Mouse (Mus musculus): ENCODE measurements around the gene Ecm1. TPM values are rescaled to one million over a fixed set of nuclear protein-coding genes. Genes with fewer than 3 reads are reported as not detected.

The Ecm1 gene
- polyA plus RNA-seq, 1 experiment: 174 TPM

DNA sequence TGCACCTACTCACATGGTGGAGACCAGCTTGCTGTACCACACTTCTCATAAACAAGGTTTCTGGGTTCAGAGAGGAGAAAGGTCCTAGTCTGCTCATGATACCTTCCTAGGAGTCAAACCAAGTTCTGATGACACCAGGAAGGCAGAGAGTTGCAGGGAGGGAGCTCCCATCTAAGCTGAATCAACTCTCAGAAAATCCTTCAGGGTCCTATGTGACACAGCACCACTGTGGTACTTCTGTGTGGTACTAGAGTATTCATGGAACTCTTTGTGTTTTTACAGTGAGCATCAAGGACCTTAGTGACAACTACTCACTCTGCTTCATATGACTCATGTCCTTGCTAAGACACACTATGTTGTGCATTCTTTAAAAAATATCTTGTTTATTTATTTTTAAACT is 21.3 kb upstream of the Ecm1 start:
- peaks cover 20% of the 10 kb centered on the region for H3K36me3 ChIP-seq (ENCODE audit: control insufficient read depth, insufficient read depth, low read length)
- H3K27me3 ChIP-seq (ENCODE audit: control insufficient read depth, insufficient read depth, low read length): no peaks in the 10 kb centered on the region
- no peak for TF ChIP-seq CTCF (IDR thresholded peaks at IDR 0.05; ENCODE audit: extremely low read depth, insufficient read length, insufficient replicate concordance, low read depth, low read length)
- no peak for TF ChIP-seq POLR2A (IDR thresholded peaks at IDR 0.05; ENCODE audit: low read depth, low read length)
- H3K4me1 ChIP-seq (ENCODE audit: control insufficient read depth, insufficient read depth, insufficient read length, low read length): no peaks in the 10 kb centered on the region; the same call in 1 of the 2 replicates
- H3K4me3 ChIP-seq (ENCODE audit: low read depth, low read length): no peak overlapping the region
- no peak overlapping the region for H3K27ac ChIP-seq (ENCODE audit: insufficient read depth, low read depth, low read length)

GRCm38 (mm10) chr3:95760106-95760505 is 20.7 kb upstream of the Ecm1 start, which contains the start of gene Tars2:
Gene Tars2 (minus strand): TSS chr3:95760206.
- Histone ChIP-seq H3K4me1 (ENCODE audit: control insufficient read depth, insufficient read depth, insufficient read length, low read length) (peaks cover 4% of the 10 kb centered on the region; the same call in 1 of the 2 replicates), H3K27ac (ENCODE audit: insufficient read depth, low read depth, low read length) (no peak within 1 kb of the TSS), H3K4me3 (ENCODE audit: low read depth, low read length) (no peak within 1 kb of the TSS), H3K36me3 (ENCODE audit: control insufficient read depth, insufficient read depth, low read length) (peaks cover 15% of the 10 kb centered on the region), H3K27me3 (ENCODE audit: control insufficient read depth, insufficient read depth, low read length) (no peaks in the 10 kb centered on the region)
- TF ChIP-seq CTCF (IDR thresholded peaks at IDR 0.05; ENCODE audit: extremely low read depth, insufficient read length, insufficient replicate concordance, low read depth, low read length) (no peak), POLR2A (IDR thresholded peaks at IDR 0.05; ENCODE audit: low read depth, low read length) (no peak)
- WGBS: 82% methylated on average over 6 of the region's 6 CpGs

- TF ChIP-seq CTCF (IDR thresholded peaks at IDR 0.05; ENCODE audit: extremely low read depth, insufficient read length, insufficient replicate concordance, low read depth, low read length): no peak
- 36% methylated on average over 9 of the region's 9 CpGs for WGBS
- Histone ChIP-seq H3K27ac (ENCODE audit: insufficient read depth, low read depth, low read length) (no peak overlapping the region), H3K4me3 (ENCODE audit: low read depth, low read length) (no peak overlapping the region), H3K4me1 (ENCODE audit: control insufficient read depth, insufficient read depth, insufficient read length, low read length) (peaks cover 5% of the 10 kb centered on the region; the same call in 1 of the 2 replicates), H3K36me3 (ENCODE audit: control insufficient read depth, insufficient read depth, low read length) (peaks cover under 1% of the 10 kb centered on the region), H3K27me3 (ENCODE audit: control insufficient read depth, insufficient read depth, low read length) (no peaks in the 10 kb centered on the region)
Observed at GRCm38 (mm10) chr3:95758467-95759218, 19.3 kb upstream of the Ecm1 start.

DNA sequence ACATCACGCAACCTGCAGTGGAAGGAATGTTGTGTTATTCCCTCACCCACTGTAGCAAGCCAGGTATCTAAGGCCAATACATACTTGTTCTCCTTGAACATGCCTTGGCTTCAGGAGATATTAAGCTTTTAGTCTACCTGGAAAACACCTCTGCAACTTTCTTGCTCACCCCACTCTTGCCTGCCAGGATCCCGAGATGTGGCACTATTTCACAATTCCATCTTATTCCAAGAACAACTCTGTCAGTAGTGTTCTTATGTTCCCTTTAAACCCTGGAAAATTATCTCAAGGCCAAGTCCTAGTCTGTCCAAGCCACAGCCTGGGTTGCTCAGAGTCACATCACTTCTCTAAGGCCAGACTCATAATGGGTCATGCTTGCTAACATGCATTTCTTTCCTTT is 17.4 kb upstream of the Ecm1 start:
- Histone ChIP-seq H3K36me3 (ENCODE audit: control insufficient read depth, insufficient read depth, low read length) (peaks cover 5% of the 10 kb centered on the region; the same call in 1 of the 2 replicates), H3K27ac (ENCODE audit: insufficient read depth, low read depth, low read length) (no peak overlapping the region), H3K4me3 (ENCODE audit: low read depth, low read length) (no peak overlapping the region), H3K4me1 (ENCODE audit: control insufficient read depth, insufficient read depth, insufficient read length, low read length) (peaks cover 5% of the 10 kb centered on the region; the same call in 1 of the 2 replicates), H3K27me3 (ENCODE audit: control insufficient read depth, insufficient read depth, low read length) (no peaks in the 10 kb centered on the region)
- TF ChIP-seq CTCF (IDR thresholded peaks at IDR 0.05; ENCODE audit: extremely low read depth, insufficient read length, insufficient replicate concordance, low read depth, low read length) (no peak), POLR2A (IDR thresholded peaks at IDR 0.05; ENCODE audit: low read depth, low read length) (no peak)
- 61% methylated on average over 2 of the region's 2 CpGs for WGBS

DNA sequence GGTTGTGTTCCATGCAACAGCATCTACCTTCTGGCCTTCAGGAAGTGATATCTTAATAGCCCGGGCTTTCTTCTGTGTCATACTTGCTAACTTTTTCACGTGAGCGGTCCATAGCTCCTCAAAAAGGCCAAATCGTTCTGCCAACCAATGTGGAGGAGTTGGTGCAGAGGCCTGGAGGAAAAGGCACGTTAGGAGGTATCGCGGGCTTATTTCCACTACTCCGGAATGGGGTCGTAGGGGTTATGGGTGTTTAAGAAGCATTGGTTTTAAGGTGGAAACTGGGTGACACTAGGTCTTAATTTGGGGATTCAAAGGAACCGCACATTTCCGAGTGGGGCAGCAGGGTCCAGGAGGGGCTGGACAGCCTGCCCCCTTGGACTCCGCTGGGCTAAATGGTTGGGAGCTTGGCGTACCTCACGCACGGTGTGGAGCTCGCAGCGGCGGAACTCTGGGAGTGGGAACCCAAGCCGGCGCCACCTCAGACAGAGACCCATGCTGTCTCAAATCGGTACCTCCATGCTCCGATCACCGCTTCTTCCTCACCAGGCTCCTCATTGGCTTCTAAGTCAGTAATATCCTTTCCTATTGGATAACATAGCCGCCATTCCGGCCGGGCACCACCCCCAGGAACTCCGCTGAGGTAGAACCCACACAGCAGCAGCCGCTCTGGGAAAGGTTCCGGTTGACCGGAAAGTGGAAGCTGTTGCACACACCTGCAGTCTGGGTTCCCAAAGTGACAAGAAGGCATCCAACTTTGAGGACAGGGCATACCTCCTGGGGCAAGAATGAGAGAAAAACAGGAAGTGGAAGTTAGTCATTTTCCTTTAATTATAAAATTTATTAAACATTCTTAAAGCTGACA is 15.2 kb upstream of the Ecm1 start:
- peaks cover 5% of the 10 kb centered on the region; the same call in 1 of the 2 replicates for H3K4me1 ChIP-seq (ENCODE audit: control insufficient read depth, insufficient read depth, insufficient read length, low read length)
- H3K36me3 ChIP-seq (ENCODE audit: control insufficient read depth, insufficient read depth, low read length): peaks cover 24% of the 10 kb centered on the region
- TF ChIP-seq CTCF (IDR thresholded peaks at IDR 0.05; ENCODE audit: extremely low read depth, insufficient read length, insufficient replicate concordance, low read depth, low read length) (no peak), POLR2A (IDR thresholded peaks at IDR 0.05; ENCODE audit: low read depth, low read length) (peak; percentile 41; the same call in 1 of the 2 replicates)
- H3K27ac ChIP-seq (ENCODE audit: insufficient read depth, low read depth, low read length): peak overlapping the region; percentile 7; the same call in 1 of the 2 replicates
- WGBS: under 1% methylated on average over 30 of the region's 30 CpGs
- no peaks in the 10 kb centered on the region for H3K27me3 ChIP-seq (ENCODE audit: control insufficient read depth, insufficient read depth, low read length)
- peak overlapping the region; percentile 99 for H3K4me3 ChIP-seq (ENCODE audit: low read depth, low read length)

- Histone ChIP-seq H3K4me3 (ENCODE audit: low read depth, low read length) (no peak overlapping the region), H3K27me3 (ENCODE audit: control insufficient read depth, insufficient read depth, low read length) (no peaks in the 10 kb centered on the region), H3K4me1 (ENCODE audit: control insufficient read depth, insufficient read depth, insufficient read length, low read length) (peaks cover 9% of the 10 kb centered on the region; the same call in 1 of the 2 replicates), H3K36me3 (ENCODE audit: control insufficient read depth, insufficient read depth, low read length) (peaks cover 29% of the 10 kb centered on the region), H3K27ac (ENCODE audit: insufficient read depth, low read depth, low read length) (no peak overlapping the region)
- WGBS: 83% methylated on average over 3 of the region's 3 CpGs
- no peak for TF ChIP-seq CTCF (IDR thresholded peaks at IDR 0.05; ENCODE audit: extremely low read depth, insufficient read length, insufficient replicate concordance, low read depth, low read length)
- TF ChIP-seq POLR2A (IDR thresholded peaks at IDR 0.05; ENCODE audit: low read depth, low read length): no peak
Observed at GRCm38 (mm10) chr3:95752935-95753334, 13.6 kb upstream of the Ecm1 start.

DNA sequence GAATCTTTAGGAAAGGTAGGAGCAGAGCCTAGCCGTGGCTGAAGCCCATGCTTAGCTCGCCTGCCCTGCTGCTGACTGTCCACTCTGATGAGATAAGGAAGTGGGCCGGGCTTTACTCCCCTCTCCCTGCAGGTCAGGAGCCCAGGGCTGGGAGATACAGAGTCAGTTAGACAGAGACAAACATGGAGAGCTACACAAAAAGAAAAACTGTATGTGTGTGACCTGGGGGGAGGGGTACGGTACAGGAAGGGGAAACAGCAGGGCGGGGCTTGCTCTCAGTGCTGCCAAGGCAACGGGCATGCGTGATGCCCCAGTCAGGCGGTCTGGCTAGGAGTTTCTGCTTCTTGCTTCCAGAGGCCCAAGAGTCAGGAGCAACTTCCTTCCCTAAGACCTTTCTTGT is 1.0 kb upstream of the Ecm1 start:
- no peak for TF ChIP-seq POLR2A (IDR thresholded peaks at IDR 0.05; ENCODE audit: low read depth, low read length)
- TF ChIP-seq CTCF (IDR thresholded peaks at IDR 0.05; ENCODE audit: extremely low read depth, insufficient read length, insufficient replicate concordance, low read depth, low read length): no peak
- Histone ChIP-seq H3K27me3 (ENCODE audit: control insufficient read depth, insufficient read depth, low read length) (no peaks in the 10 kb centered on the region), H3K27ac (ENCODE audit: insufficient read depth, low read depth, low read length) (no peak overlapping the region), H3K4me3 (ENCODE audit: low read depth, low read length) (no peak overlapping the region), H3K4me1 (ENCODE audit: control insufficient read depth, insufficient read depth, insufficient read length, low read length) (peaks cover 9% of the 10 kb centered on the region), H3K36me3 (ENCODE audit: control insufficient read depth, insufficient read depth, low read length) (peaks cover 40% of the 10 kb centered on the region)
- 70% methylated on average over 8 of the region's 8 CpGs for WGBS
